Mouse (Mus musculus) cerebellum, adult 2 months (tissue): ENCODE data around the gene St6galnac4.

Experiments
- CTCF ChIP-seq: fragments of 200-500 bp; IDR thresholded peaks from 2 replicates; pipeline ENCODE4 v1.5.1; 2011; ENCODE audit warnings: low read depth, mild to moderate bottlenecking, control low read depth, low read length, moderate library complexity, borderline replicate concordance; ENCODE audit not compliant: insufficient read depth
- POLR2A ChIP-seq: fragments of 200-500 bp; IDR thresholded peaks from 2 replicates; pipeline ENCODE4 v1.6.1; 2011; ENCODE audit warnings: low read length, control low read depth, borderline replicate concordance; ENCODE audit not compliant: insufficient read depth

DNA sequence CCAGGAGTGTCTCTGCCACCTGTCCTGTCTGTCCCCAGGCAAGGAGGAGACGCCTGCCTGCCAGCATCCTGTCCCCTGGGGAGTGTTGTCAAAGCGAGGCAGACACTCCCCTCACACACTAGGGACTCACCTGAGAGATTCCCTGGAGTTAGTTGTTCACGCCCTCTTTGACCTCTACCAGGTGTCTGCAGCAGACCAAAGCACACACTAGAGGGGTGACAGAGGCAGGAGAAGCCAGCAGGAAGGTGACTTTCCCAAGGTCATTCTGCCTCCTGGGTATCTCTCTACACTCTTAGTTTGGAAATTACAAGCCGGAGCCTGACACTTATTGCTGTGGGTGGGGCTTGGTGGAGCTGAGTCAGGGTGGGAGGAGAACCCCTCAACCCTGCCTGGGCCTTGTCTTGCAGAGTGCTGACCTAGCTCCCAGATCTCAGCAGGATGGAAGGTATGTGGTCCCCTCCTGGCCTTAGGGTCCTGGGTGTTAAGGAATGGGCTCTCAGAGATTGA, 41.2 kb downstream of the St6galnac4 start:
- TF ChIP-seq CTCF (no peak), POLR2A (no peak)
